Mouse (Mus musculus) cortical plate, adult 2 months (tissue): ENCODE measurements around the gene Polr1c.

Experiments
- CTCF ChIP-seq: fragments of 200-500 bp; IDR thresholded peaks from 2 replicates; pipeline ENCODE4 v1.5.1; 2011; ENCODE audit warnings: mild to moderate bottlenecking, control low read depth, low read length; ENCODE audit not compliant: insufficient read depth; ENCODE audit errors: extremely low read depth
- POLR2A ChIP-seq: fragments of 200-500 bp; IDR thresholded peaks from 2 replicates; pipeline ENCODE4 v1.6.1; 2011; ENCODE audit warnings: mild to moderate bottlenecking, low read length, control low read depth; ENCODE audit not compliant: insufficient read depth; ENCODE audit errors: extremely low read depth

GRCm38 (mm10) chr17:46206676-46207075, 41.2 kb downstream of the Polr1c start:
- no peak for TF ChIP-seq CTCF
- TF ChIP-seq POLR2A: no peak
